Mouse (Mus musculus): Measurements from ENCODE around the gene Lmln.

GRCm38 (mm10) chr16:33082951-33083350 is 20.6 kb downstream of the Lmln start:
- TF ChIP-seq GATA1 (IDR thresholded peaks at IDR 0.05; ENCODE audit: borderline replicate concordance, low read length), result no peak
- no peak for TF ChIP-seq FLI1 (IDR thresholded peaks at IDR 0.05; ENCODE audit: low read length)
